Mouse (Mus musculus) gastrocnemius, adult 2 months (tissue): ENCODE data around the gene Bicra. TPM values are rescaled to one million over a fixed set of nuclear protein-coding genes. Genes with fewer than 3 reads are reported as not detected.

ENCODE experiments used
- DNase-seq: peaks from one replicate; pipeline ENCODE4 v3.0.0; 2022
- H3K27ac ChIP-seq: fragments of 200-600 bp; 2 replicates; pipeline ENCODE4 v1.8.1; 2022; ENCODE audit warnings: mild to moderate bottlenecking
- H3K4me3 ChIP-seq: fragments of 200-600 bp; 2 replicates; pipeline ENCODE4 v1.8.1; 2022; ENCODE audit warnings: mild to moderate bottlenecking, moderate library complexity
- CTCF ChIP-seq: fragments of 200-600 bp; IDR thresholded peaks from 2 replicates; pipeline ENCODE4 v1.8.1; 2022; ENCODE audit warnings: antibody characterized with exemption, mild to moderate bottlenecking, moderate library complexity
- intact Hi-C: fragments of 180-260 bp; cut with DNase I; formaldehyde crosslinking; loops from one replicate; pipeline ENCODE4 v1.15.1; 2025
- total RNA-seq, 2 experiments: library from RNA; stranded (reverse); gene quantifications; 2 replicates each; pipeline ENCODE4 v1.2.3; 2021

Gene Bicra
- total RNA-seq, 2 experiments from 2014 or later: 6.8 to 7.1 TPM

DNA sequence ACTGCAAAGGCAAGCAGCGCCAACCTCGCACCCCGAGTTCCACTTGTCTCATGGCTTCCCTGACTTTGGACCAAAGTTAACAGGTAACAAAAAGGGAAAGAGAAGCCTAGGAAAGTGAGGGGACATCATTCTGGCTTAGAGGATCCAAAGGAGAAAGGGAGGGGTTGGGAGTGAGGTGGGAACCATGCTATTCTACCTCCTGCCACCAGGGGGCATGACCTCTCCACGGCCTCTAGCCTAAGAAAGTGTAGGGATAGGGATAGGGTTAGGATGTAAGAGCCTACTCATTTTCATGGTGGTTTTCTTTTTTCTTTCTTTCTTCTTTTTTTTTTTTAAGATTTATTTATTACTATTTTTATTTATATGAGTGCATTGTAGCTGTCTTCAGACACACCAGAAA is 71.8 kb downstream of the Bicra start:
- DNase-seq: peak; percentile 79
- Histone ChIP-seq H3K27ac (no peak overlapping the region), H3K4me3 (no peak overlapping the region)
- intact Hi-C loops: loop anchor here (2.0 kb wide), 1 partner anchor 177 kb away; no protein-coding TSS in a partner anchor
- peak; percentile 99 for TF ChIP-seq CTCF

- intact Hi-C loops: no loop called here
- Histone ChIP-seq H3K4me3 (no peak overlapping the region), H3K27ac (no peak overlapping the region)
- no peak for TF ChIP-seq CTCF
- peak; percentile 51 for DNase-seq
Observed at GRCm38 (mm10) chr7:15975451-15975850, 72.3 kb downstream of the Bicra start.

DNA sequence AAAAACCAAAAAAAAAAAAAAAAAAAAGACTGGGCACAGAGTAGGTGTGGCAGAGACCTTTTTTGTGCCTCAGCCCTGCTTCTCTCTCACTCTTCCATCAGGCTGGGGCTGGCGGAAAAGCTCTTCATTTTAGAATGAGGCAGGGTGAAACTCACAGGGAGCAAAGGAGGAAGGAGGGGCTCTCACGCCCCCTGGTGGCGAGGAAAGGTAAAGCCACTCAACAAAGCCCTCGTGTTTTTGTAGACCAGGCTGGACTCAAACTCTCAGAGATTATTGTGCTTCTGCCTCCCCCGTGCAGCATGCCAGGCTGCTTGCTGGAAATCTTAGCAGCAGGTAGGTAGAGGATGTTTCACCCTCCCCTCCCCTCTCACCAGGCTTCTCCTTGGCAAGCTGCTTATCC is 73.0 kb downstream of the Bicra start:
- intact Hi-C loops: no loop called here
- Histone ChIP-seq H3K27ac (no peak overlapping the region), H3K4me3 (no peak overlapping the region)
- peak; percentile 92 for TF ChIP-seq CTCF
- peak; percentile 75 for DNase-seq

DNA sequence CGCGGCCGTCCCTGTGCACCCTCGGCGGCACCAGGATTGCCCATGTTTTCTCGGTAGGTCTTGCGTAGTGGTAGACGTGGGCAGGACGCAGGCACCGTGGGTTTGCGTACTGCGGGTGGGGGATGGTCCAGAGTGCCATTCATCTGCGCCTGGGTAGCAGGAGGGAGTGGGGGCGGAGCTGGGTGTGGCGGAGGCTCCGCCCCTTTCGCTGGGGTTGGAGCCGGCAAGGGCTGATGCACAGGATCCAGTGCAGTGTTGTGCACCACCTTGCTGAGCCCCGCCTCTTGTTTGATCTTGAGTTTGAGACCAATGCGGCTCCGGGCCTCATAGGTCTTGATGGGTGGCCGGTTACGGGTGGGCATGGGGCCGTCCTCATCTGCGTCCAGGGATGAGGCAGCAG is 75.5 kb downstream of the Bicra start:
- Histone ChIP-seq H3K27ac (no peak overlapping the region), H3K4me3 (no peak overlapping the region)
- DNase-seq: no peak
- TF ChIP-seq CTCF: no peak
- intact Hi-C loops: no loop called here

- H3K27ac ChIP-seq: no peak overlapping the region
- TF ChIP-seq CTCF: peak; percentile 43
- no peak for DNase-seq
- intact Hi-C loops: no loop called here
- H3K4me3 ChIP-seq: no peak overlapping the region
Observed at GRCm38 (mm10) chr7:15969674-15970073, 78.0 kb downstream of the Bicra start.

- intact Hi-C loops: no loop called here
- DNase-seq: no peak
Observed at GRCm38 (mm10) chr7:15968322-15968721, 79.4 kb downstream of the Bicra start.

DNA sequence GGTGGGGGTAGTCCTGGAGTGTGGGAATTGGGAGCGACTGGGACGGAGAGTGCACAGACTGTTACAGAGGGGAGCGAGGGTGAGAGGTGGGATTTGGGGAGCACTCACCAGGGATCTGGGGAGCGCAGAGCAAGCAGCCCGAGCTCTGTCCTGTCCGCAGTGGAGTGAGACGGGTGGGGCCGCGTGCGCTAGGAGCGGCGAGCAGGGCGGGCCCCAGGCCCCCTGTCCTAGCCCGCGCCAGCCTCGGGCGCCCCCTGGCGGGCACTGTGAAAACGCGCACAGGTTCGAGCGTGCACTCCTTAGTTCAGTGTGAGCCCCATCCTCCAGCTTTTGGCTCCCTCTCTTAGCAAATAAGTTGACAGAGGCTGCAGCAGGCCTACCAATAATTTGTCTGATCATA is 80.4 kb downstream of the Bicra start, which contains the start of gene Ehd2:
Gene Ehd2, minus strand, starts transcription at position 256 of the 400 bp plus-strand sequence.
- peak; percentile 91 for DNase-seq
- peak within 1 kb of the TSS; percentile 95 for H3K27ac ChIP-seq
- TF ChIP-seq CTCF: no peak; the same call in 1 of the 2 replicates
- intact Hi-C loops: loop anchor here (1.0 to 2.0 kb wide), 2 partner anchors 19 to 37 kb away; no protein-coding TSS in a partner anchor
- H3K4me3 ChIP-seq: peak within 1 kb of the TSS; percentile 86

More at GRCm38 (mm10) chr7:15968322-15968721, 79.4 kb downstream of the Bicra start:
- Histone ChIP-seq H3K4me3 (no peak overlapping the region), H3K27ac (no peak overlapping the region)
- no peak for TF ChIP-seq CTCF

DNA sequence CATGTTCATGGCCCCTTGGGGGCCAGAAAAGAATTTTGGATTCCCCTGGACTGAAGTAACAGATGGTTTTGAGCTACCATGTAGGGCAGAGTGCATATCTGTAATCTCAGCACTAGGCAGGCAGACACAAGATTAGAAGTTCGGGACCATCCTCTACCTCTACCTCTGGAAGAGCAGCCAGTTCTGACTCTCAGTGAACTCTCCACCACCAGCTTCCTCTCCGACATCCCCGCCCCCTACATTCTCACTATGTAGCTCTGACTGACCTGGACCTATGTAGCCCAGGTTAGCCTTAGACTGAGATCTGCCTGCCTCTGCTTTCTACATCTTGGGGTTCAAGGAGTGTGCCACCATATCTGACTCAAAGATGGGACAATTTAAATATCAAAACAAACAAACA is 81.2 kb downstream of the Bicra start:
- intact Hi-C loops: loop anchor here (2.0 kb wide), 1 partner anchor 36 kb away; no protein-coding TSS in a partner anchor
- peak overlapping the region; percentile 95 for H3K27ac ChIP-seq
- H3K4me3 ChIP-seq: peak overlapping the region; percentile 86
- no peak for DNase-seq
- no peak for TF ChIP-seq CTCF

DNA sequence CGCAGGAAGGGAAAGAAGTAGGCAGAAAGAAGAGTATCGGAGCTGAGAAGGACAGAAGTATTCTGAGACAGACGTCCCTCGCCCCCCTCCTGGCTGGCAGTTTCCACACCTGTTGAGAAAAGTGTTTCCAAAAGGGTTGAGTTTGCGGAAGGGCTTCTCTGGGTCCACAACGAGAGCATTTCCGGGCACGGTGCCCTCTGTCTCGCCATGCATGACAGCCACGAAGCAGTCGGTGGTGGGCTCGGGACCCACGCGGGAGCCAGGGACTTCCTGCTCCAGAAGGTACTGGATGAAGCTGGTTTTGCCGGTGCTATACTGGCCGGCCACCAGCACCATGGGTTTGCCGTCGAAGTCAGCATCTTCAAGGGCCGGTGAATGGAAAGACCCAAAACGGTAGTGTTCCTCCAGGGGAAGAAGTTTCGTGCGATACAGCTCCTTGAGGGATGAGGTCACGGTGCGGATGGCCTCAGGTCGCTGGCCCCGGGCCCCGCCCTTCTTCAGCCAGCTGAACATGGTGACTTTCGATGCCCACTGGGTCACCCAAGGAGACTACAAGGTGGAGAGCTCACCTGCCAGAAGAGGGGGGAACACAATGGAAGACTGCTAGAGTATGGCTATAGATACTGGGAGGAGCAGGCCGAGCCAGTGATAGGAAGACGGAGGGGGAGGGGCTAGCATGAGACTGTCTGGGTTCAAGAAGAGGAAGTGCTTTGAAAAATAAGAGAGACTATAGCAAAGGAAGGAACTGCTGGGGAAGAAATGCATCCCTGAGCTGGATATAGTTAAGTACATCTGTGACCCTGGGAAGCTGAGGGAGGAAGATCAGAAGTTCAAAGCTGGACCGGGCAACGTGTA is 83.7 kb downstream of the Bicra start:
- intact Hi-C loops: no loop called here
- TF ChIP-seq CTCF: no peak
- peak overlapping the region; percentile 95 for H3K27ac ChIP-seq
- peak overlapping the region; percentile 86 for H3K4me3 ChIP-seq
- DNase-seq: no peak

DNA sequence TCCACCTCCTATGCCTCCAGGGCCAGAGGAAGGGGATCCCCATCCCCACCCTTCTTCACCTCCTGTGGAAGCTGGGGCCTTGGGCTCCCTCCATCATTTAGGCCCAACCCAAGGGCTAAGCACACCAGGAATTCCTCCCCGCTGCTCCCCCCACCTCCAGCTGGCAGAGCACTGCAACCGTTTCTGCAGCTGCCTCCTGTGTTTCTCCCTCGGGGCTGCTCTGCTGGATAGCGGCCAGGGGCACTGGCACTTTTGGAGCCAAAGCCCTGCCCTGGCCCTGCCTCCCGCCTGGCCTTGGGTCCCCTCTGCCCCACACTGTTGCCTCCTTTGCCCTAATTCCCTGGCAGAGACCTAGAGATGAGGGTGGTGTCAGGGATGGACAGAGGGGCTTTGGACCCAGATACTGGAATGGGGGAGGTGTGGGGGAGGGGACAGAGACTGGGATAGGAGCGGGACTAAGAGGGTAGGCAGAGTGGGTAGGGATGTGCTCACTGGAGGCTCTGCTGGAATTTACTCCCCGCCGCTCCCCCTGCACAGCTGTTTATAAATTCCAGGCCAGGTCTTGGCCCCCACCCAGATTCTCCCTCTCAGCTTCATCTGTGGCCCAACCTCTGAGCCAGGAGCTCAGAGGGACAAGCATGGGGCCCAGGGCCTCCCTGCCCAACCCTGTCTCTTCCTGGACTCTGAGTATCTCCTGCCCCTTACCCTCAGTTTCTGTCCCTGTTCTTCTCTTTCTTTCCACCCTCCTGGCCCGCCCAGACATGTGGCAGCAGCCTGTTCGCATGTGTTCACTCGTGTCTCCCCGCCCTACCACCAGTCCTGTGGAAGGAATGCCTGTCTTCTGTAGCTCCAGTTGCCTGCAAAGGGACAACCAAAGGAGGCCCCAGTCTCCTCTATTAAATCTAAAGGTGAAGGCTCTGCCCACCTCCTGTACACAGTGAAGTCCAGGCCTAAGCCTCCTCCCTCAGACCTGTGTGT is 85.1 kb downstream of the Bicra start:
- no peak for TF ChIP-seq CTCF
- intact Hi-C loops: loop anchor here (1.0 kb wide), 1 partner anchor 29 kb away; no protein-coding TSS in a partner anchor
- H3K27ac ChIP-seq: peak overlapping the region; percentile 95
- peak overlapping the region; percentile 86 for H3K4me3 ChIP-seq
- peak; percentile 93 for DNase-seq

GRCm38 (mm10) chr7:15961798-15962197 is 85.9 kb downstream of the Bicra start:
- intact Hi-C loops: loop anchor here (1.0 kb wide), 1 partner anchor 28 kb away; no protein-coding TSS in a partner anchor
- no peak for TF ChIP-seq CTCF
- Histone ChIP-seq H3K27ac (peak overlapping the region; percentile 95), H3K4me3 (peak overlapping the region; percentile 86)
- no peak for DNase-seq

DNA sequence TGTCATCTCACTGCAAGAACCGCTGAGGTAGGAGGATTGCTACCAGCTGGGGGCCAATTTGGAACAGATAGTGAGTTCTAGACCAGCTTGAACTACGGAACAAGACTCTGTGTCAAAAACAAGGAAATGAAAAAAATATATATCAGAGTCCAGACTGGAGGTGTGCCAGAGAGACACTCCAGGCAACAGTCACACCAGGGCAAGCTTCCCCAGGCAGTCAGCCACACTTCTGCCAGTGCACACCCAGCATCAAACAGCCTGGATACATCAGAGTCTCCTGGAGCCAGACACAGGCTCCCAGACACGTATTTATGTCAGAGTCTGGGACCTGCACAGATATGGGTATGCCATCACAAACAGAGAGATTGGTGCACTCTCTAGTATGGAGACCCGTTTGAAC is 86.5 kb downstream of the Bicra start:
- no peak for DNase-seq
- peak overlapping the region; percentile 86 for H3K4me3 ChIP-seq
- peak overlapping the region; percentile 95 for H3K27ac ChIP-seq
- no peak for TF ChIP-seq CTCF
- intact Hi-C loops: no loop called here

DNA sequence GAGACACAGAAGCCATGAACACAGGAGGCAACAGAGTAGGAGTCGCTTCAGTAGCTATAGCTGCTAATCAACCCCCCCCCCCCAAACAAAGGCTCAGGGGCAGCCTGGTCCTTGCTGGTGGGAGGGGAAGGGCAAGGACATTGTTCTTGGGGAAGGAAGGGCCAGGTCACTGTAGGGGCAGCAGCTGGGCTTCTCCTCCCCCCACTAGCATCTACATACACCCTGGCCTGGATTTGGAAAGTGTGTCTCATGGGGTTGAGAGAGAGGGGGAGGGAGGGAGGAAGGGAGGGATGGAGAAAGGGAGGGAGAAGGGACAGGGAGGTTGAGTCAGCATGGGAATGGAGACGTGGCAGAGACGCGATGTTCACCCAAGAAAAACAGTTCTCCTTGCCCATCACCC is 87.0 kb downstream of the Bicra start:
- DNase-seq: peak; percentile 44
- H3K4me3 ChIP-seq: peak overlapping the region; percentile 86
- intact Hi-C loops: no loop called here
- no peak for TF ChIP-seq CTCF
- peak overlapping the region; percentile 95 for H3K27ac ChIP-seq
